Mouse (Mus musculus): ENCODE results near the gene Prps1l3. TPM values are rescaled to one million over a fixed set of nuclear protein-coding genes. Genes with fewer than 3 reads are reported as not detected.
"Not testable (repeated sequence)": the region's sequence is repeated elsewhere in the genome, so short reads cannot be mapped to it uniquely, and the experiment has no call there.

Gene Prps1l3
- polyA plus RNA-seq, 1 experiment from 2014 or later: 29.6 TPM

DNA sequence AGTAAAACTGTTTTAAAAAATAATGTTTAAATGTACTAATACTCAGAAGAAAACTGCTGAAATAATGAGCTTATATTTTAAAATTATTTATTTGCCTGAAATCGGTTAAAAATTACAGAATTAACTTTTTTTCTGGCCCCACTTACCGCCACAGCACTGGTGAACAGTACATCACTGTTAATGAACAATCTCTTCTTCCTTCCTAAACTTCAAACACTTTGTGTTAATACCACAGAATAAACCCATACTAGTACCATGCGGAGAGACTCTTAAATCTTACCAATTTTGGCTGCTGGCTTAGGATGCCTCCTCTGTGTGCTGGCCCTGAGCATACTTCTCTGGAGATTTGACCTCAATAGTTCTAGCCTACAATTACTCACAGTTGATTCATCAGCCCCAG is 28.3 kb upstream of the Prps1l3 start:
- no peak overlapping the region for H3K4me3 ChIP-seq
- no peak overlapping the region for H3K9ac ChIP-seq
- H3K36me3 ChIP-seq: no peaks in the 10 kb centered on the region
- ATAC-seq (replicated peaks; ENCODE audit: insufficient number of reproducible peaks, insufficient read depth, low FRiP score, low read depth): no peak
- no peak overlapping the region for H3K27ac ChIP-seq
- peaks cover 3% of the 10 kb centered on the region for H3K4me1 ChIP-seq (replicated peaks)
- no peak overlapping the region for H3K4me2 ChIP-seq
- H3K9me3 ChIP-seq (replicated peaks): no peaks in the 10 kb centered on the region
- 89% methylated on average over 3 of the region's 3 CpGs for WGBS
- no peaks in the 10 kb centered on the region for H3K27me3 ChIP-seq

GRCm38 (mm10) chr12:57204276-57204851 is 25.8 kb upstream of the Prps1l3 start:
- H3K4me2 ChIP-seq: no peak overlapping the region
- 82% methylated on average over 4 of the region's 4 CpGs for WGBS
- H3K27ac ChIP-seq: no peak overlapping the region
- H3K36me3 ChIP-seq: no peaks in the 10 kb centered on the region
- H3K4me3 ChIP-seq: no peak overlapping the region
- no peak for ATAC-seq (replicated peaks; ENCODE audit: insufficient number of reproducible peaks, insufficient read depth, low FRiP score, low read depth)
- H3K9me3 ChIP-seq (replicated peaks): no peaks in the 10 kb centered on the region
- no peaks in the 10 kb centered on the region for H3K27me3 ChIP-seq
- no peaks in the 10 kb centered on the region for H3K4me1 ChIP-seq (replicated peaks)
- H3K9ac ChIP-seq: no peak overlapping the region

DNA sequence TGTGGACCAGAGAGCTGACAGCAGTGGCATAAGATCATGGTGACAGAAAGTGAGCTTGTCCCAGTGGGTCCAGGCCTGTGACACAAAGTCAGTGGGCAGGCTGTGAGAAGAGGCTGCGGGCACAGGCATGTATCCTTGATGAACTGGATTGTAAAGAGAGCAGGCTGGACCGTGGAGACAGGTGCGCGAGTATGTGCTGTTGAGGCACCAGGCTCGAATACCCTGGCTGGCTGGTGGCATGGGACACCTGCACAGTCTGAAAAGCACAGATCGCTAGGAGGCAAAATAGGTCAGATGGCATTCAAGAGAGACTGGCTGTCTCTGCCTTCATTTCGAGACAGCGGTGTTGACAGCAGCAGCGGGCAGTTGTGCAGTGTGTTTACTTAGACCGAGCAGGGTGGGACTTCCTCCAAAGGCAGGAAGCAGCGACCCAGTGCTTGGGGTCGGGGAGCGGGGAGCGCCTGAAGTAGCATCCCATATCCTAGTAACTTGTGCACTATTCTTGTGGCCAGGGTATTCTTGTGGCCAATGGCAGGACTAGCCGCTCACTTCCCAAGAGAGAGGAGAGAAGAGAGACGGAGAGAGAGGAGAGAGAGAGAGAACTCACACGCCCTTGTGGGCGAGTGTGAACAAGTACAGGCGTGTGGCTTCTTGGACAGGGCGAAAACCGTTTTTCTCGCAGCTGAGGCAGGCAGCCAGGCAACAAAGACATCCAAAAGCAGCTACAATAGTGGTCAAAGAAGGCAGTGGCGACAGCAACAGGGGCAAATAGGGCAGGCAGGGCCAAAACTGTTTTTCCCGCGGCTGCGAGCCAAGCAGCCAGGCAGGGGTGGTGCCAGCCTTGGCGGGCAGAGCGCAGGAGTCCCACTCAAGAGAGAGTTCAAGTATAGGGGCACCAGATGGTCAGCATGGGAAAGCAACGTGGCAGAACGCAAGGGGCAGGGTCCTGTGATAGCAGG is 18.6 kb upstream of the Prps1l3 start:
- H3K36me3 ChIP-seq: no peaks in the 10 kb centered on the region
- H3K4me1 ChIP-seq (replicated peaks): peaks cover 3% of the 10 kb centered on the region
- peak overlapping the region; percentile 57 for H3K4me3 ChIP-seq
- H3K4me2 ChIP-seq: peak overlapping the region; percentile 86
- peak overlapping the region; percentile 56 for H3K27ac ChIP-seq
- H3K9me3 ChIP-seq (replicated peaks): no peaks in the 10 kb centered on the region
- peak; percentile 79 for ATAC-seq (replicated peaks; ENCODE audit: insufficient number of reproducible peaks, insufficient read depth, low FRiP score, low read depth)
- H3K9ac ChIP-seq: peak overlapping the region; percentile 67
- no peaks in the 10 kb centered on the region for H3K27me3 ChIP-seq
- 4% methylated on average over 30 of the region's 30 CpGs for WGBS

- H3K27ac ChIP-seq; H3K9me3 ChIP-seq (replicated peaks); H3K9ac ChIP-seq; H3K4me3 ChIP-seq; H3K4me1 ChIP-seq (replicated peaks); H3K4me2 ChIP-seq; H3K27me3 ChIP-seq; ATAC-seq (replicated peaks; ENCODE audit: insufficient number of reproducible peaks, insufficient read depth, low FRiP score, low read depth); H3K36me3 ChIP-seq: not testable (repeated sequence)
- 76% methylated on average over 5 of the region's 5 CpGs for WGBS
Measured at GRCm38 (mm10) chr12:57212463-57212862, 17.7 kb upstream of the Prps1l3 start.

DNA sequence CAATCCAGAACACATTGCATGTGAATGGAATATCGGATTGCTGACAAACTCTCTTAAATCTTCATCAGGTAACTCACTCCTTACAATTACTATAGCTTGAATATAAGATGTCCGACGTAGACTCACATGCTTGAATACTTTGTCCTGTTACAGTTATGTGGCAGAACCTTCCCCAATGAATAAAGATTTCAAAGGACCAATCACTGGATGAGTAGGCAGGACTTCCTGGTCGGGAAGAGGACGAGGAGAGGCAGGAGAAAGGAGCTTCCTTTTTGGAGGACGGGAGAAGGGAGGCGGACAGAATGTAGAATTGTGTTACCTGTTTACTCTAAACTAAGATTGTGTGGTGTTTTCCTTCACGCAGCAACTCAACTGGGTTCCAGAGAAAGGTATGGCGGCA is 3.8 kb upstream of the Prps1l3 start:
- no peak overlapping the region for H3K27ac ChIP-seq
- H3K4me1 ChIP-seq (replicated peaks): peaks cover 4% of the 10 kb centered on the region
- H3K9ac ChIP-seq: no peak overlapping the region
- no peak overlapping the region for H3K4me3 ChIP-seq
- no peaks in the 10 kb centered on the region for H3K27me3 ChIP-seq
- 80% methylated on average over 9 of the region's 9 CpGs for WGBS
- H3K36me3 ChIP-seq: no peaks in the 10 kb centered on the region
- H3K4me2 ChIP-seq: no peak overlapping the region
- no peaks in the 10 kb centered on the region for H3K9me3 ChIP-seq (replicated peaks)
- ATAC-seq (replicated peaks; ENCODE audit: insufficient number of reproducible peaks, insufficient read depth, low FRiP score, low read depth): no peak

- no peaks in the 10 kb centered on the region for H3K9me3 ChIP-seq (replicated peaks)
- no peak overlapping the region for H3K4me3 ChIP-seq
- no peak overlapping the region for H3K9ac ChIP-seq
- no peak overlapping the region for H3K27ac ChIP-seq
- no peaks in the 10 kb centered on the region for H3K36me3 ChIP-seq
- no peak for ATAC-seq (replicated peaks; ENCODE audit: insufficient number of reproducible peaks, insufficient read depth, low FRiP score, low read depth)
- 82% methylated on average over 5 of the region's 8 CpGs for WGBS
- H3K4me1 ChIP-seq (replicated peaks): peaks cover 7% of the 10 kb centered on the region
- H3K4me2 ChIP-seq: no peak overlapping the region
- H3K27me3 ChIP-seq: no peaks in the 10 kb centered on the region
Measured at GRCm38 (mm10) chr12:57227776-57228175, 2.4 kb upstream of the Prps1l3 start.

GRCm38 (mm10) chr12:57229703-57230102 is 509 bp upstream of the Prps1l3 start:
- H3K9ac ChIP-seq: peak overlapping the region; percentile 55
- H3K36me3 ChIP-seq: no peaks in the 10 kb centered on the region
- 13% methylated on average over 4 of the region's 4 CpGs for WGBS
- H3K4me2 ChIP-seq: peak overlapping the region; percentile 78
- ATAC-seq (replicated peaks; ENCODE audit: insufficient number of reproducible peaks, insufficient read depth, low FRiP score, low read depth): no peak
- no peaks in the 10 kb centered on the region for H3K27me3 ChIP-seq
- peak overlapping the region; percentile 88 for H3K27ac ChIP-seq
- H3K4me3 ChIP-seq: peak overlapping the region; percentile 84
- no peaks in the 10 kb centered on the region for H3K9me3 ChIP-seq (replicated peaks)
- peaks cover 7% of the 10 kb centered on the region for H3K4me1 ChIP-seq (replicated peaks)

GRCm38 (mm10) chr12:57231085-57231875 is 1.1 kb downstream of the Prps1l3 start:
- 66% methylated on average over 14 of the region's 14 CpGs for WGBS
- peak overlapping the region; percentile 74; the same call in 1 of the 2 replicates for H3K9ac ChIP-seq
- no peaks in the 10 kb centered on the region for H3K36me3 ChIP-seq
- peak overlapping the region; percentile 84 for H3K4me3 ChIP-seq
- H3K4me1 ChIP-seq (replicated peaks): peaks cover 7% of the 10 kb centered on the region
- no peak for ATAC-seq (replicated peaks; ENCODE audit: insufficient number of reproducible peaks, insufficient read depth, low FRiP score, low read depth)
- H3K27me3 ChIP-seq: no peaks in the 10 kb centered on the region
- peak overlapping the region; percentile 78 for H3K4me2 ChIP-seq
- H3K27ac ChIP-seq: no peak overlapping the region
- no peaks in the 10 kb centered on the region for H3K9me3 ChIP-seq (replicated peaks)

- Histone ChIP-seq H3K4me2 (no peak overlapping the region), H3K9me3 (replicated peaks) (no peaks in the 10 kb centered on the region), H3K27ac (no peak overlapping the region), H3K4me3 (no peak overlapping the region), H3K4me1 (replicated peaks) (peaks cover 7% of the 10 kb centered on the region), H3K36me3 (peaks cover 4% of the 10 kb centered on the region), H3K9ac (no peak overlapping the region), H3K27me3 (no peaks in the 10 kb centered on the region)
- no peak for ATAC-seq (replicated peaks; ENCODE audit: insufficient number of reproducible peaks, insufficient read depth, low FRiP score, low read depth)
- WGBS: 75% methylated on average over 5 of the region's 5 CpGs
Measured at GRCm38 (mm10) chr12:57233386-57233785, 3.2 kb downstream of the Prps1l3 start.

GRCm38 (mm10) chr12:57243671-57244495 is 13.7 kb downstream of the Prps1l3 start:
- Histone ChIP-seq H3K36me3 (peaks cover 15% of the 10 kb centered on the region), H3K9ac (no peak overlapping the region), H3K27ac (no peak overlapping the region), H3K4me3 (no peak overlapping the region), H3K9me3 (replicated peaks) (no peaks in the 10 kb centered on the region), H3K27me3 (no peaks in the 10 kb centered on the region), H3K4me2 (no peak overlapping the region), H3K4me1 (replicated peaks) (no peaks in the 10 kb centered on the region)
- ATAC-seq (replicated peaks; ENCODE audit: insufficient number of reproducible peaks, insufficient read depth, low FRiP score, low read depth): no peak
- 82% methylated on average over 5 of the region's 5 CpGs for WGBS

All from heart, embryonic 15.5 days (tissue).